Mouse (Mus musculus): ENCODE results near the gene N4bp1.

The N4bp1 gene

GRCm38 (mm10) chr8:86884489-86885463 is at the start of gene N4bp1:
TSS of gene N4bp1 (minus strand) at chr8:86885258.
- peak; percentile 95 to 98 for DNase-seq

- DNase-seq = no peak
These were observed 49.8 kb upstream of the N4bp1 start for GRCm38 (mm10) chr8:86934841-86935240.

GRCm38 (mm10) chr8:86934393-86934792 is 49.3 kb upstream of the N4bp1 start:
- no peak for DNase-seq

GRCm38 (mm10) chr8:86933898-86934297 is 48.8 kb upstream of the N4bp1 start:
- peak in 1 of 2 experiments; percentile 39 for DNase-seq

- DNase-seq = no peak
These were observed 41.2 kb upstream of the N4bp1 start for GRCm38 (mm10) chr8:86926237-86926636.

- DNase-seq = peak; percentile 14 to 31
These were observed 38.3 kb upstream of the N4bp1 start for GRCm38 (mm10) chr8:86923219-86923835.

GRCm38 (mm10) chr8:86922673-86923072 is 37.6 kb upstream of the N4bp1 start:
- DNase-seq = no peak

DNA sequence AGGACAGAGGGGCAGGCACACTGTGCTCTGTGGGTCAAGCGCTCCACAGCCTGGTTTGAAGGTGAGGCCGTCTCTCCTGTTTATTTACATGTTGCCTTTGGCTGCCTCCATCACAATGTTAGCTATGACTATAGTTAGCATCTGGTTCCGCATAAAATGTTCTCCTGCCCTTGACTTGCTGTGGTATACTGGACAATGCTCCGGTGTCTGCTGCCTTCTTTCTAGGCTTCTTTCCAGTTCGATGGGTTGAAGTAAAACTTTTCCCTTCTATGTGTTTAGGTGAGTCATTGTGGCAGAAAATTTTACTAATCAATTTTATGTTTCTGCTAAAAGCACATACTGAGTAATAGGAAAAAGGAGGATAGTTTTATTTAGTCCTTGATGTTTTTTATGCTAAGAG is 37.1 kb upstream of the N4bp1 start:
- DNase-seq = peak in 1 of 2 experiments; percentile 6

GRCm38 (mm10) chr8:86920996-86921395 is 35.9 kb upstream of the N4bp1 start:
- DNase-seq = peak in 1 of 2 experiments; percentile 13

DNA sequence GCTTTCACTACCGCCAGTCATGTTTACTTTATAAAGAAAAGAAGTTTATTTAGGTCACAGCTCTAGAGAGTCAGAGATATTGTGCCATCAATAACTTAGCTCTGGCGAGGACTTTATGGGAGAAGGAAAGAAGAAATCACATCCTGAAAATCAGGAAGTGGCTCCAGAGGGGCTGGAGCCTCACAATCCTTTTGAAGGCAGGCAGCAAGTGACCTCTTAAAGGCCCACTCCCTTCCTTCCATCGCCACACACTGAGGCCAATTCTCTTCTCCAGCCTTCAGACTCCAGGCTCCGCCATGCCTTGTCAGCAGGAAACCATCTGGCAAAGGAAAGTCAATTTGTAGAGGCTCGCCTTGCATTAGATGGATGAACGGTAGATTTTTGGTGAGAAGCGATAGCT is 35.4 kb upstream of the N4bp1 start:
- peak in 1 of 2 experiments; percentile 19 for DNase-seq

GRCm38 (mm10) chr8:86920024-86920423 is 35.0 kb upstream of the N4bp1 start:
- DNase-seq = no peak

DNA sequence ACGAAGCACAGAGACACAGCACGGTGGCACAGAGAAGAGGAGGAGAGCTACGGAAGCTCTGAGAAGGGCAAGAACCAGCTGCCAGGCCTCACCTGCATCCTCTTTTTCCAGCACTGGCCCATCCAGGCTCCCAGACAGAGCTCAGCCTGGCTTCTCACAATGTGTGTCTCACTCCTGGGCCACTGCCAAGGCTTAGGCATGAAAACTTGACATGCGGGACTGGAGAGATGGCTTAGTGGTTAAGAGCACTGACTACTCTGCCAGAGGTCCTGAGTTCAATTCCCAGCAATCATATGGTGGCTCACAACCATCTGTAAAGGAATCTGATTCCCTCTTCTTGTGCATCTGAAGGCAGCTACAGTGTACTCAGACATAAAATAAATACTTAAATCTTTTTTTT is 34.2 kb upstream of the N4bp1 start:
- no peak for DNase-seq

- DNase-seq = peak in 1 of 2 experiments; percentile 15
These were observed 33.0 kb upstream of the N4bp1 start for GRCm38 (mm10) chr8:86918093-86918492.

GRCm38 (mm10) chr8:86917689-86918088 is 32.6 kb upstream of the N4bp1 start:
- DNase-seq = no peak

DNA sequence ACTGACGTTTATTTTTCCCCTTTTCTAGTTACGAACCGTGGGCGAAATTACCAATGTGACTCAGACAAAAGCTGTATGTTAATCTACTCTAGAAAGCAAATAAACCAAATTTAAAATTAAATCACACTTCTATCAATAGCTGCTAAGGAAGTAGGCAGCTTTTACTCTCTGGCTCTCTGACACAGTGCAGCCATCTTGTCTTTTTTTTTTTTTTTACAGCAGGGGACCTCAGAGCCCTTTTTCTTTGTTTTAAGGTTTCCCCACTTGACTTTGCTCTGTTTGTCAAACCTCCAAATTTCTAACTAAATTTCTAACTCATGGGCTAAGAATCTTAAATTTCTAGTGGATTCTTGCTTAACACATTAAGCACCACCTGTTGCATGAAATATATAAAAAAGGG is 31.3 kb upstream of the N4bp1 start:
- DNase-seq = no peak

DNA sequence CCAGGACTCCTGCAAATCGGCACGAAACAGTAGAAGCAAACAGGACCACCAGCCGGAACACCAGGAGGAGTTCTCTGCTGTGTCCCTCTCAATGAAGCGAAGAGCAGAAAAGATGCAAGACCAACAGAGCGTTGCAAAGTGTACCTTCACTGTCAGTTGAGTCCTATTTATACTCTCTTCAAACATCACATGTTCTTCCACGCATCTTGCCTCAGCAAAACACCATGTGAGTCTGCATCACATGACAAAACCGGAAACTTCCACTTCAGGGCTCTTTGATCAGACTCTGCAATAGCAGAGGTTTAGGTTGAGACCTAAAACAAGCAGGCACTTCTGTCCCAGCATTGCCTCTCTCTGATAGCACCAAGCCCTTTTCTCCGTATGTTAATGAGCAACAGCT is 26.1 kb upstream of the N4bp1 start:
- DNase-seq = peak in 1 of 2 experiments; percentile 30

- DNase-seq = peak in 1 of 2 experiments; percentile 27
These were observed 25.2 kb upstream of the N4bp1 start for GRCm38 (mm10) chr8:86910250-86910649.

DNA sequence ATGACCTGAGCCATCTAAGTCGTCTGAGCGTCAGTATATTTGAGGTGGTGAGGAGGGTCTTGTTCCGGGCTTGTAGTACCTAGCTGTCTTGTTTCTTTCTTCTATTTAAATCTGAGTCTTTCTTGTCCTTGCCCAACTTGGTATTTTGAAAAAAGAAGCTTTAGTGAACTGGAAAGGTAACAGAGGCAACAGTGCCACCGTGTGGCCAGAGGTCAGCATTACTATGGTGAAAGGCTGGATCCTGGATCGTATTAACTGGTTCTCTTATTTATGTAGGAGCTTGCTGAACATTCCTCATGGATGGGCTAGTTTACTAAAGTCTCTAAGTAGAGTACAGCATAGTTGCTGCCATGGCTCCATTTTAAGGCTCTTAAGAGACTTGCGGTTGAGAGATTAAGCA is 23.5 kb upstream of the N4bp1 start:
- DNase-seq = peak; percentile 69 to 88

DNA sequence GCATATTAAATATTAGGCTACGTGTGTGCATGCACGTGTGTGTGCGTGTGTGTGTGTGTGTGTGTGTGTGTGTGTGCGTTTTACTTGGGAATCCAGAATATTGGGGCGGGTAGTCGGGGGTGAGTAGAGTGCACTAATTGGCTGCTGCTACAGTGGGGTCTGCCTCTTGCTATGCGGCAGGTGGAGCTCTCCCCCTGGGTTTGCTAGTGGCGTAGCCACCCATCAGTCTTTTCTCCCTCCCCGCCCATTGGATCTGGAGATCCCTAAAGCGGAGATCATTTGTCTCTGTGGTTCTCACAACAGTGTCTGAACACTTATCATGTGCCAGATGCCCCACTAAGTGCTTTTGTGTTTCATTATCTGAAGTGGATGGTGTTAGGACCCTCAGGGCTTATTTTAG is 19.9 kb upstream of the N4bp1 start:
- DNase-seq = no peak

DNA sequence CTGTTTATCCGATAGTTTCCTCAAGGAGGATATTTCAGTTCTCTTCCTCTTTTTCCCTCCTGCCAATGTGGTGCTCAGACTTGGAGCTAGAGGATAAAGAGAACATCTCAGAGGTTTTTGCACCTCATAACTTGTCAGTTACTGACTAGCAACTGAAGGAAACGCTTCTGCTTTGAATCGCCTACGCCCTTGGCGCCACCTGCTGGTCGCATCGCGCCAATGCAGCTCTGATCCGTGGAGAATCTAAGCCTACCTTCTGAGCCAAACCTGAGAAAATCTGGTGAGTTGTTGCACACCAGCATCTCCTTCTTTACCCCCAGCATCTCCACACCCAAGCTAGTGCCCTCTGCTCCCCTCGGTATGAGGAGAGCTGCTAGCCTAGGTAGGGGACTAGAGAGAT is 18.0 kb upstream of the N4bp1 start:
- DNase-seq = peak; percentile 80 to 91

- DNase-seq = peak in 1 of 2 experiments; percentile 26
These were observed 17.6 kb upstream of the N4bp1 start for GRCm38 (mm10) chr8:86902656-86903055.

DNA sequence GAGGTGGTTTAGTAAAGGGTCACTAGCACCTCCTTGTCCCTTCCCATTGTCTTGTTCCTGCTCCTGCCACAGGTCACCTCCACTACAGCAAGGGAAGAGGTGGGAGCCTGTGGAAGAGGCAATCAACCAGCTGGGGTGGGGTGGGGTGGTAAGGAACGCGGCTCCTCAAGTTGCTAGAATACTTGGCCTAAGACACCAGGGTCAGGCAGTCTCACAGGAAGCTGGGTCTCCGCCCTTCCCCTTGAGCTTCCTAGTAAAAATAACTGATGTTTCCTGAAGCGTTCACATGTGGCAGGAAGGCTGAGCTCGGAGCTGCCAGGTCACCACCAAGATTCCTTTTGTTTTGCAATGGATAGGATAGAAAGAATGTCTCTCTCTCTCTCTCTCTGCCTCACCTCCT is 16.9 kb upstream of the N4bp1 start:
- DNase-seq = peak; percentile 70 to 89

GRCm38 (mm10) chr8:86897726-86898419 is 12.8 kb upstream of the N4bp1 start:
- peak in 1 of 2 experiments; percentile 40 for DNase-seq
